Comparison of ENCODE assay signal across 11 mouse cellular contexts in genomic region chr3:138789275-138789674, GRCm38 (mm10).
"Had no signal": no experiment of that assay in that cellular context is flagged by ENCODE, and none has a peak within 500 bp of the region (broad histone marks: within the 10 kb centered on the region; RNA-seq: fewer than 3 reads in every experiment).

No protein-coding gene starts in this region.

- H3K4me1 ChIP-seq: liver, embryonic 13.5 days had no signal

- H3K9me3 ChIP-seq: limb, embryonic 12.5 days; liver, embryonic 13.5 days had no signal

- DNase-seq: kidney, adult 9 months; kidney, postnatal 36 days; liver; liver, embryonic 13.5 days; liver, postnatal 0 days; lung, postnatal 36 days; midbrain, embryonic 14.5 days; thymus, adult 18-20 months; thymus, postnatal 14 days had no signal

- H3K9ac ChIP-seq: limb, embryonic 12.5 days; liver, embryonic 13.5 days; liver, postnatal 0 days had no signal

- H3K27me3 ChIP-seq: limb, embryonic 12.5 days; liver, embryonic 13.5 days had no signal

- H3K27ac ChIP-seq: kidney, postnatal 0 days; limb, embryonic 12.5 days; liver, embryonic 13.5 days had no signal

- H3K4me3 ChIP-seq: limb, embryonic 12.5 days; liver, embryonic 13.5 days had no signal

- H3K36me3 ChIP-seq: limb, embryonic 12.5 days; liver, embryonic 13.5 days had no signal

- ATAC-seq: liver, postnatal 0 days had no signal

- H3K4me2 ChIP-seq: limb, embryonic 12.5 days; liver, embryonic 13.5 days had no signal
